Mouse (Mus musculus) forebrain, embryonic 12.5 days (tissue): ENCODE results near the gene Cdh22. TPM values are rescaled to one million over a fixed set of nuclear protein-coding genes. Genes with fewer than 3 reads are reported as not detected.

Experiments
- ATAC-seq: fragments of 200-750 bp; cut with Nextera tagmentation; 2 replicates; pipeline ENCODE4 v1.8.0; 2017; ENCODE audit warnings: moderate TSS enrichment; ENCODE audit not compliant: low FRiP score
- H3K27ac ChIP-seq: fragments of 300-500 bp; sonication (generic); 2 replicates; pipeline ENCODE4 v1.5.1; 2016; ENCODE audit warnings: mild to moderate bottlenecking
- H3K27me3 ChIP-seq: fragments of 300-500 bp; sonication (generic); 2 replicates; pipeline ENCODE4 v1.6.1; 2016; ENCODE audit warnings: mild to moderate bottlenecking
- H3K36me3 ChIP-seq: fragments of 300-500 bp; sonication (generic); replicated peaks from 2 replicates; pipeline ENCODE4 v1.6.1; 2016; ENCODE audit warnings: mild to moderate bottlenecking
- H3K4me1 ChIP-seq: fragments of 300-500 bp; sonication (generic); 2 replicates; pipeline ENCODE4 v1.6.1; 2016
- H3K4me2 ChIP-seq: fragments of 300-500 bp; sonication (generic); 2 replicates; pipeline ENCODE4 v1.6.1; 2016; ENCODE audit warnings: mild to moderate bottlenecking, moderate library complexity
- H3K4me3 ChIP-seq: fragments of 300-500 bp; sonication (generic); replicated peaks from 2 replicates; pipeline ENCODE4 v1.5.1; 2016; ENCODE audit warnings: mild to moderate bottlenecking
- H3K9ac ChIP-seq: fragments of 300-500 bp; sonication (generic); 2 replicates; pipeline ENCODE4 v1.6.1; 2016; ENCODE audit warnings: mild to moderate bottlenecking
- H3K9me3 ChIP-seq: fragments of 300-500 bp; sonication (generic); 2 replicates; pipeline ENCODE4 v1.6.1; 2016
- WGBS: fragments of 180-500 bp; shearing (Covaris S2); methylation state at CpG from one replicate; pipeline ENCODE4 v1.1.7; 2016; 5-methylcytosine and 5-hydroxymethylcytosine counted together
- polyA plus RNA-seq: library from polyadenylated mRNA; unstranded; fragments of >200 nt; fragmentation: Nextera tagmentation; extraction: Ambion mirVana; gene quantifications from 2 replicates; pipeline ENCODE4 v1.2.1, GENCODE M21; 2016

The Cdh22 gene
- polyA plus RNA-seq: 10.6 and 11.4 TPM in 2 replicates

- Histone ChIP-seq H3K36me3 (no peaks in the 10 kb centered on the region), H3K9me3 (no peaks in the 10 kb centered on the region), H3K4me1 (peaks cover 55% of the 10 kb centered on the region), H3K9ac (peak within 1 kb of the TSS; percentile 90), H3K27me3 (peaks cover 76% of the 10 kb centered on the region), H3K4me3 (peak within 1 kb of the TSS; percentile 72), H3K4me2 (peak within 1 kb of the TSS; percentile 98), H3K27ac (peak within 1 kb of the TSS; percentile 79)
- peak; percentile 85 for ATAC-seq
- WGBS: under 1% methylated on average over 55 of the region's 60 CpGs
These were observed at the start of gene Cdh22 for GRCm38 (mm10) chr2:165234613-165235291. Cdh22 (minus strand) TSS chr2:165234853.

DNA sequence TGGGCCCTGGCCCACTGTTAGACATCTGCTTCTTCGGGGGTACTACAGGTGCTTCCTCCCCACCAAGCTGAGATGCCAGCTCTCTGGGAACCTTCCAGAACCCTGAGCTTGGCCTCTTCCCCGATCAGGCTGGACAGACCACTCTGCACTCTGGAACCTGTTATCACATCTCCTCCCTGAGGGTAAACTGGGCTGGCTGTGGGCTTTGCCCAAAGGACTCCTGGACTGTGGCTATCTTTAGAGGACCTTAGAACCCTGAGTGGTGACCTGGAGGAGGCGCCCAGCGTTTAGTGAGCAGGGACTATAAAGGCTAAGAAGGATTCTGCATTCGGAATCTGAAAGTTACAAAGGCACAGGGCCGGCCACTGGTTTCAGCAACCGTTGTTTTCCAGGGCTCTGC is 49.7 kb upstream of the Cdh22 start:
- H3K4me3 ChIP-seq: no peak overlapping the region
- H3K4me1 ChIP-seq: peaks cover 37% of the 10 kb centered on the region
- 93% methylated on average over 7 of the region's 7 CpGs for WGBS
- no peaks in the 10 kb centered on the region for H3K27me3 ChIP-seq
- no peak for ATAC-seq
- peaks cover 26% of the 10 kb centered on the region for H3K36me3 ChIP-seq
- no peak overlapping the region for H3K4me2 ChIP-seq
- H3K27ac ChIP-seq: no peak overlapping the region
- no peak overlapping the region for H3K9ac ChIP-seq
- H3K9me3 ChIP-seq: no peaks in the 10 kb centered on the region

- H3K9me3 ChIP-seq: no peaks in the 10 kb centered on the region
- 93% methylated on average over 3 of the region's 3 CpGs for WGBS
- no peak overlapping the region for H3K27ac ChIP-seq
- H3K4me1 ChIP-seq: peaks cover 36% of the 10 kb centered on the region
- no peaks in the 10 kb centered on the region for H3K27me3 ChIP-seq
- H3K9ac ChIP-seq: no peak overlapping the region
- peaks cover 19% of the 10 kb centered on the region for H3K36me3 ChIP-seq
- no peak for ATAC-seq
- H3K4me2 ChIP-seq: no peak overlapping the region
- no peak overlapping the region for H3K4me3 ChIP-seq
These were observed 49.0 kb upstream of the Cdh22 start for GRCm38 (mm10) chr2:165283644-165284043.

- H3K4me2 ChIP-seq: no peak overlapping the region
- H3K4me3 ChIP-seq: no peak overlapping the region
- no peaks in the 10 kb centered on the region for H3K9me3 ChIP-seq
- peaks cover 22% of the 10 kb centered on the region for H3K4me1 ChIP-seq
- no peak overlapping the region for H3K27ac ChIP-seq
- WGBS: 57% methylated on average over 5 of the region's 6 CpGs
- no peaks in the 10 kb centered on the region for H3K27me3 ChIP-seq
- no peak for ATAC-seq
- peaks cover 30% of the 10 kb centered on the region for H3K36me3 ChIP-seq
- H3K9ac ChIP-seq: no peak overlapping the region
These were observed 47.2 kb upstream of the Cdh22 start for GRCm38 (mm10) chr2:165281779-165282311.

- WGBS: 19% methylated on average over 10 of the region's 10 CpGs
- H3K9me3 ChIP-seq: no peaks in the 10 kb centered on the region
- H3K4me3 ChIP-seq: no peak overlapping the region
- H3K27me3 ChIP-seq: no peaks in the 10 kb centered on the region
- peaks cover 35% of the 10 kb centered on the region for H3K4me1 ChIP-seq
- no peak overlapping the region for H3K9ac ChIP-seq
- no peak for ATAC-seq
- no peak overlapping the region for H3K4me2 ChIP-seq
- H3K27ac ChIP-seq: peak overlapping the region; percentile 31; the same call in 1 of the 2 replicates
- peaks cover 33% of the 10 kb centered on the region for H3K36me3 ChIP-seq
These were observed 44.7 kb upstream of the Cdh22 start for GRCm38 (mm10) chr2:165279351-165279750.

GRCm38 (mm10) chr2:165277188-165277740 is 42.6 kb upstream of the Cdh22 start:
- H3K9me3 ChIP-seq: no peaks in the 10 kb centered on the region
- peaks cover 47% of the 10 kb centered on the region for H3K4me1 ChIP-seq
- no peak overlapping the region for H3K9ac ChIP-seq
- no peak overlapping the region for H3K4me3 ChIP-seq
- H3K27ac ChIP-seq: no peak overlapping the region
- H3K36me3 ChIP-seq: peaks cover 21% of the 10 kb centered on the region
- peaks cover 9% of the 10 kb centered on the region; the same call in 1 of the 2 replicates for H3K27me3 ChIP-seq
- WGBS: 85% methylated on average over 5 of the region's 5 CpGs
- ATAC-seq: no peak
- H3K4me2 ChIP-seq: no peak overlapping the region

GRCm38 (mm10) chr2:165275824-165276223 is 41.2 kb upstream of the Cdh22 start:
- Histone ChIP-seq H3K27me3 (peaks cover 14% of the 10 kb centered on the region; the same call in 1 of the 2 replicates), H3K27ac (peak overlapping the region; percentile 82), H3K4me2 (0 out of 2 replicates have a peak overlapping the region, but pooled peaks have one; percentile 15), H3K9ac (no peak overlapping the region), H3K4me1 (peaks cover 56% of the 10 kb centered on the region), H3K36me3 (peaks cover 19% of the 10 kb centered on the region), H3K4me3 (no peak overlapping the region), H3K9me3 (no peaks in the 10 kb centered on the region)
- peak; percentile 54 for ATAC-seq
- 29% methylated on average over 8 of the region's 8 CpGs for WGBS

DNA sequence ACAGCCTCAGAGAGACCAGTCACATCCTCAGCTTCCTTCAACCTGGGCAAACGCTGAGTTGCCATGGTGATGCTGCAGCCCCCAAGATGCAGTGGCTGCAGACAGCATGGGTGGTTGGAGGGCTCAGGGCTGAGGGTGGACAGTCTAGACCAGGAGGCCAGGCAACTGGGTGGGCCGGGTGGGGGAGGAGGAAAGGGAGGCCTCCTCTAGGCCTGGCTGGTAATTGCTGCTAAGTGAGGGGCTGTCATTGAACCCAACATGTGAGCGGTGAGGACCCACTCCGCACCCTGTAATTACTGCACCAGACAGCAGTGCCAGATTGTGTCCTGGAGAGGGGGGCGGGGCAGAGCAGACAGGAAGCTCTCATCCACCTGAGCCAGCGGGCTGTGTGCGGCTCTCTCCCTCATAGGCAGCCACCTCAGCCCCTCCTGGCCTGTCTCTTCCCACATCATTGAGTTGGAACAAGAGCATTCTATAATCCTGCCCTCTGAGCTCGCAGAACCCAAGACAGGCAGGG is 40.5 kb upstream of the Cdh22 start:
- peak; percentile 79 for ATAC-seq

GRCm38 (mm10) chr2:165273589-165273988 is 38.9 kb upstream of the Cdh22 start:
- WGBS: 41% methylated on average over 4 of the region's 4 CpGs
- Histone ChIP-seq H3K27ac (no peak overlapping the region), H3K4me3 (no peak overlapping the region), H3K4me1 (peaks cover 48% of the 10 kb centered on the region), H3K9ac (no peak overlapping the region), H3K9me3 (no peaks in the 10 kb centered on the region), H3K36me3 (peaks cover 14% of the 10 kb centered on the region), H3K4me2 (no peak overlapping the region), H3K27me3 (peaks cover 20% of the 10 kb centered on the region; the same call in 1 of the 2 replicates)
- no peak for ATAC-seq

More for the DNA sequence above, 40.5 kb upstream of the Cdh22 start:
- H3K27me3 ChIP-seq: peaks cover 14% of the 10 kb centered on the region; the same call in 1 of the 2 replicates
- peak overlapping the region; percentile 15; the same call in 1 of the 2 replicates for H3K4me2 ChIP-seq
- peak overlapping the region; percentile 82 for H3K27ac ChIP-seq
- H3K36me3 ChIP-seq: peaks cover 14% of the 10 kb centered on the region
- H3K4me3 ChIP-seq: no peak overlapping the region
- H3K9me3 ChIP-seq: no peaks in the 10 kb centered on the region
- H3K9ac ChIP-seq: peak overlapping the region; percentile 36; the same call in 1 of the 2 replicates
- 20% methylated on average over 8 of the region's 8 CpGs for WGBS
- H3K4me1 ChIP-seq: peaks cover 61% of the 10 kb centered on the region

GRCm38 (mm10) chr2:165271326-165271725 is 36.7 kb upstream of the Cdh22 start:
- H3K27me3 ChIP-seq: peaks cover 30% of the 10 kb centered on the region; the same call in 1 of the 2 replicates
- H3K4me2 ChIP-seq: no peak overlapping the region
- ATAC-seq: no peak
- 3% methylated on average over 8 of the region's 8 CpGs for WGBS
- H3K27ac ChIP-seq: no peak overlapping the region
- H3K9ac ChIP-seq: no peak overlapping the region
- H3K4me3 ChIP-seq: no peak overlapping the region
- H3K9me3 ChIP-seq: no peaks in the 10 kb centered on the region
- H3K36me3 ChIP-seq: no peaks in the 10 kb centered on the region
- peaks cover 60% of the 10 kb centered on the region for H3K4me1 ChIP-seq

DNA sequence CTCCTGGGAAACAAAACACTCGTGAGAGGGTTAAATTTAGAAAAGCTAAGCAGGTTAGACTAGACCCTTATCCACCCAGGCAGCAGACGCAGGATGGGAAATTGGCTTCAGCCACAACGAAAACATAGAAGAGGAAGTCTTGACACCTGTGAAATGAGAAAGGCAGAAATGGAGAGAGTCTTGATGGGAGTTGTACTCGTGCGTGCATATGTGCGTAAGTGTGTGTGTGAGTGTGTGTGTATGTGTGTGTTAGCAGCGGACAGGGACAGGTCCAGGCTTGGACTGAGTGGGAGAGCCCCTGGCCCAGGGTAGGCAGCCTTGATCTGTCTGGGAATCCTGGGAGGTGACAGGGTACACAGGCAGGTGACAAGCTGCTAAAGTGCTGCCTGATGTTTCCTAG is 36.2 kb upstream of the Cdh22 start:
- 0 out of 2 replicates have a peak overlapping the region, but pooled peaks have one; percentile 4 for H3K9ac ChIP-seq
- peaks cover 33% of the 10 kb centered on the region; the same call in 1 of the 2 replicates for H3K27me3 ChIP-seq
- no peaks in the 10 kb centered on the region for H3K36me3 ChIP-seq
- H3K4me3 ChIP-seq: no peak overlapping the region
- H3K9me3 ChIP-seq: no peaks in the 10 kb centered on the region
- no peak for ATAC-seq
- 57% methylated on average over 7 of the region's 7 CpGs for WGBS
- peaks cover 61% of the 10 kb centered on the region for H3K4me1 ChIP-seq
- H3K4me2 ChIP-seq: no peak overlapping the region
- H3K27ac ChIP-seq: no peak overlapping the region

DNA sequence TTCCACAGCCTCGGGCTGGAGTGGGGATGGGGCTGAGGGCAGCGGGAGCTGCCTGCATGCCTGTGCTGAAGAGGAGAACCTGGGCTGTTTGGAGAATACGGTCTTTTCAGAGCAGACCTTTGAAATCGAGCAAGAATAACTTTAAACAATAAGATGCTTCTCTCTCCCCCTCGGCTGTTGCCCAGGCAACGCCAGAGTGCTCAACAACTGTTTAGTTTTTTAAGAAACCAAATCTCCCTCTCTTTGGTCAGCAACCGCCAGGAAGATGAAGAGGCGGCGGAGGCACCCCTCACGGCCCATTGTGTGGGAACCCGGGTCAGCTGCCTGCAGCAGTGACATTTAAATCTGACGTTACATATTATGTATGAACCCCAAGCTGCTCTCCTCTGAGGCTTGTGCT is 32.1 kb upstream of the Cdh22 start:
- no peaks in the 10 kb centered on the region for H3K36me3 ChIP-seq
- peaks cover 34% of the 10 kb centered on the region; the same call in 1 of the 2 replicates for H3K27me3 ChIP-seq
- peak overlapping the region; percentile 64; the same call in 1 of the 2 replicates for H3K27ac ChIP-seq
- peak overlapping the region; percentile 38; the same call in 1 of the 2 replicates for H3K9ac ChIP-seq
- 4% methylated on average over 12 of the region's 12 CpGs for WGBS
- peaks cover 52% of the 10 kb centered on the region for H3K4me1 ChIP-seq
- no peak overlapping the region for H3K4me3 ChIP-seq
- no peaks in the 10 kb centered on the region for H3K9me3 ChIP-seq
- peak overlapping the region; percentile 34 for H3K4me2 ChIP-seq
- ATAC-seq: no peak
